In the genomic region with DNA sequence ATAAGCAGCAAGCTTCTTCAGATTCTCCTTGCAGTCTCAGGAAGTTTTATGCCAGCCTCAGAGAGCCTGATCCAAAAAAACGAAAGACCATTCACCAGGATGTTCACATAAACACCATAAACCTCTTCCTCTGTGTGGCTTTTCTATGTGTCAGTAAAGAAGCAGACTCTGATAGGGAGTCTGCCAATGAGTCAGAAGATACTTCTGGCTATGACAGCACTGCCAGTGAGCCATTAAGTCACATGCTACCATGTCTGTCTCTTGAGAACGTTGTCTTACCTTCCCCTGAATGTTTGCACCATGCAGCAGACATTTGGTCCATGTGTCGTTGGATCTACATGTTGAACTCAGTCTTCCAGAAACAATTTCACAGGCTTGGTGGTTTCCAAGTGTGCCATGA, we compare ENCODE assay signal across 23 mouse cellular contexts.
"Had no signal": no experiment of that assay in that cellular context is flagged by ENCODE, and none has a peak within 500 bp of the region (broad histone marks: within the 10 kb centered on the region; RNA-seq: fewer than 3 reads in every experiment).

No protein-coding gene starts in this region.

- H3K9ac ChIP-seq: kidney, embryonic 15.5 days; limb, embryonic 13.5 days; liver, embryonic 12.5 days; liver, embryonic 15.5 days; lung, embryonic 15.5 days; neural tube, embryonic 12.5 days; neural tube, embryonic 15.5 days had no signal

- H3K27ac ChIP-seq: kidney, embryonic 15.5 days; left cerebral cortex, adult 2 months; limb, embryonic 13.5 days; liver, embryonic 12.5 days; liver, embryonic 15.5 days; lung, embryonic 15.5 days; neural tube, embryonic 12.5 days; neural tube, embryonic 15.5 days; stomach, postnatal 0 days had no signal

- H3K4me2 ChIP-seq: kidney, embryonic 15.5 days; limb, embryonic 13.5 days; liver, embryonic 12.5 days; liver, embryonic 15.5 days; lung, embryonic 15.5 days; midbrain, embryonic 11.5 days; neural tube, embryonic 12.5 days; neural tube, embryonic 15.5 days had no signal

- H3K36me3 ChIP-seq: neural tube, embryonic 12.5 days had no signal

- H3K4me1 ChIP-seq: kidney, embryonic 15.5 days; limb, embryonic 13.5 days; liver, embryonic 12.5 days; liver, embryonic 15.5 days; lung, embryonic 15.5 days; neural tube, embryonic 12.5 days; neural tube, embryonic 15.5 days had no signal

- H3K4me3 ChIP-seq: kidney, embryonic 15.5 days; left cerebral cortex, adult 2 months; limb, embryonic 13.5 days; liver, embryonic 12.5 days; liver, embryonic 15.5 days; lung, embryonic 15.5 days; neural tube, embryonic 12.5 days; neural tube, embryonic 15.5 days had no signal

- H3K27me3 ChIP-seq: kidney, embryonic 15.5 days; limb, embryonic 13.5 days; liver, embryonic 12.5 days; liver, embryonic 15.5 days; lung, embryonic 15.5 days; neural tube, embryonic 12.5 days; neural tube, embryonic 15.5 days had no signal

- H3K9me3 ChIP-seq: kidney, embryonic 15.5 days; limb, embryonic 13.5 days; liver, embryonic 12.5 days; liver, embryonic 15.5 days; lung, embryonic 15.5 days; neural tube, embryonic 12.5 days; neural tube, embryonic 15.5 days had no signal

- DNase-seq: kidney, adult 8-10 months; kidney, postnatal 10 days; kidney, postnatal 4 days; left cerebral cortex, postnatal 4 days; liver; lung, adult 18-20 months; lung, postnatal 10 days; lung, postnatal 36 days; midbrain, embryonic 14.5 days; right cerebral cortex, postnatal 14 days; right cerebral cortex, postnatal 4 days; thymus, adult 2 months; thymus, postnatal 14 days had no signal
